Mouse (Mus musculus) spleen, adult 2 months (tissue): ENCODE results near the gene Nqo2.
A peak's percentile ranks its signal among the peaks of the same experiment; 100 is the strongest.

Source experiments
- CTCF ChIP-seq: fragments of 200-500 bp; IDR thresholded peaks from 2 replicates; pipeline ENCODE4 v1.5.1; 2011; ENCODE audit warnings: mild to moderate bottlenecking, inconsistent platforms; ENCODE audit not compliant: insufficient read depth, insufficient read length, insufficient replicate concordance; ENCODE audit errors: extremely low read depth
- POLR2A ChIP-seq: fragments of 200-500 bp; IDR thresholded peaks from 2 replicates; pipeline ENCODE4 v1.6.1; 2011; ENCODE audit warnings: low read depth, low read length, inconsistent platforms

DNA sequence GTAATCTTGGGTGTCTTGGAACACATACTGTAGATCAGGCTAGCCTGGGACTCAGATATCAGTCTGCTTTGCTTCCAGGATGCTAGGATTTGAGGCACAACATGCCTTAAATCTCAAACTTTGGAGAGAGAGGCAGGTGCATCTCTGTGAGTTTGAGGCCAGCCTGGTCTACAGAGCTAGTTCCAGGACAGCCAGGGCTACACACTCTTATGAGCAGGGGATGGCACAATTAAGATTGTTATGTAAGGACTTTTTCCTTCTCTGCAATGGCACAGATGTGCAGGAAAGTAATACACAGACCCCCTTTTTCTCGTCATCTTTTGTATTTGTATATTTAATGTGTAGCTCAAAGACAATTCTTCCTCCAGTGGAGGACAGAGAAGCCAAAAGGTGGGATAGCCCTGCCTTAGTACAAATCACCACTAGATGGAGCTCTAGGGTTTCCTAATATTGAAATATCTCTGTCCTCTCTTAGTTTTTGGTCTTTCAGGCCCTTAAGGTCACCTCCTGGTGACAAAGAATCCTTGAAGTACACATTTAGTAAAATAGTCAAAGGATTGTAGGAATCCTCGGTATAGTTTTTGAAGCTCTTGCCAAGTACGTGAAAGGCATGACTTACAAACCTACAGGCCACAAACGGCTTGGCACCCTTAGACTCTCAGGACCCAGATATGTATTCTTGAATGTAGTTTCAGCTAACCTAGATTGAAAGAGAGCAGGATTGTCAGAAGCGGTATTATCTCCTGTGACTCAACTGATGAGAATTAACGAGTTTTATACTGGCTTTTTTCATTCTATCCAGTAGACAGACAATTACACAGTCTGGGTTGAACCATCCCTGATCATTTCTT lies 7.7 kb upstream of the Nqo2 start:
- TF ChIP-seq POLR2A = no peak
- peak; percentile 17; the same call in 1 of the 2 replicates for TF ChIP-seq CTCF
